Mouse (Mus musculus) cerebellum, adult 2 months (tissue): Measurements from ENCODE around the gene Bloc1s3.
A peak's percentile ranks its signal among the peaks of the same experiment; 100 is the strongest.

ENCODE experiments used
- CTCF ChIP-seq: fragments of 200-500 bp; IDR thresholded peaks from 2 replicates; pipeline ENCODE4 v1.5.1; 2011; ENCODE audit warnings: low read depth, mild to moderate bottlenecking, control low read depth, low read length, moderate library complexity, borderline replicate concordance; ENCODE audit not compliant: insufficient read depth
- POLR2A ChIP-seq: fragments of 200-500 bp; IDR thresholded peaks from 2 replicates; pipeline ENCODE4 v1.6.1; 2011; ENCODE audit warnings: low read length, control low read depth, borderline replicate concordance; ENCODE audit not compliant: insufficient read depth

DNA sequence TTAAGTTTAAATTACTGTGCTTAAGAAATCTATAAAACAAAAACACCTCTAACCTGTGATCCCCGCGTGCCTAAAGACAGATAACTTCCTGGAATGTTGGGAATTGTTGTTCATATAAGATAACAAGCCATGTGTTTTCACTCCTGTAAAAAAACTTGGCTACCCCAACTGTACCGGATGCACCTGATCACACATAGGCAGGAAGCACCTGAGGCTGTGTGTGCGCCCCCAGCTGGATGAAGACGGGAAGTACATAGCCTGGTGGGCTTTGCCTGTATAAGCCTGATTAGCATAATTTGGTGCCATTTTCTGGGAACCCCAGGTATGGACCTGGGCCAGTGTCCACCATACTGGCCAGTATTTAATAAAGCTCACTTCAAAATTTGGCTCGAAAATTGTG is 35.4 kb upstream of the Bloc1s3 start:
- TF ChIP-seq POLR2A (no peak), CTCF (0 out of 2 replicates have a peak, but pooled peaks have one; percentile 23)
